Mouse (Mus musculus): ENCODE measurements at regions not wholly inside any gene's neighbourhood (a gene's known extent, or its start where the extent isn't known, plus 50 kb on each side); places are given as distances from the start of the nearest gene placed in this dataset.

- DNase-seq (ENCODE audit: inconsistent age in 2 of 2, low spot score in 1 of 2) = no peak
Observed at GRCm38 (mm10) chr2:7840612-7841011, 331.2 kb upstream of the Celf2 start.

DNA sequence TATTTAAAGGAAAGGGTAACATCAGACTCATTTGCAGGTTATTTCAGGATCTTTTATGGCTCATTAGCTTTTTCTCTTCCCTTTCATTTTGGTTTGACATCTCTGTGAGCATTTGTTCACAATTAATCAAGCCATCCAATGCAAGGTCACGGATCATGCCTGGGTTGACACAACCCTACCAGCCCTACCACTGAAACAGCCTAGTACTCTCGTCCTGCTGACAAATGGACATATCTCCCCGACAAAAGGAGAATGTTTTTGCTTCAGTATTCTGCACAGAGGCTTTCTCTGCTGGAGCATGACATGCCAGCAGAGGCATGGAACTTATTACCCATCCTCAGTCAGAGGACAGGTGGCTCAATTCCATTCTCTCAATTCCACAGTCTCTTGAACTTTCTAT is 328.5 kb upstream of the Celf2 start:
- DNase-seq (ENCODE audit: inconsistent age in 2 of 2, low spot score in 1 of 2) = no peak

DNA sequence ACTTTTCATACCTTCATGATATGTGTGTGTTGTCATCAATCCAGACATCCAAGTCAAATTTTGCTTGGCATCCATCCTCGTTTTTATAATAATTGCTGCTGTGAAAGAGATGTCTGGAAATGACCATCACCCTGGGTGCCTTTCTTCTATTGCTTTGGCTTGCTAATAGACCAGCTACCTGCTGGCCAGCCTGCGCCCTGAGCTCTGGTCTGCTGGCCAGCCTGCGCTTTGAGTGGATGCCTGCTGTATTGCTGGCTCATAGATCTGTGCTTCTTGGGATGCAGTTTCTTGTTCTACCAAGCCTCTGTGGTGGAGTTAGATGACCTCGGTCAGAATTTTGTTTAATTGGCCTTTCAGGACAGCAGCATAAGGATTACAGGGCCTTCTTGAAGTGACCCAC is 321.9 kb upstream of the Celf2 start:
- DNase-seq (ENCODE audit: inconsistent age in 2 of 2, low spot score in 1 of 2) = no peak

DNA sequence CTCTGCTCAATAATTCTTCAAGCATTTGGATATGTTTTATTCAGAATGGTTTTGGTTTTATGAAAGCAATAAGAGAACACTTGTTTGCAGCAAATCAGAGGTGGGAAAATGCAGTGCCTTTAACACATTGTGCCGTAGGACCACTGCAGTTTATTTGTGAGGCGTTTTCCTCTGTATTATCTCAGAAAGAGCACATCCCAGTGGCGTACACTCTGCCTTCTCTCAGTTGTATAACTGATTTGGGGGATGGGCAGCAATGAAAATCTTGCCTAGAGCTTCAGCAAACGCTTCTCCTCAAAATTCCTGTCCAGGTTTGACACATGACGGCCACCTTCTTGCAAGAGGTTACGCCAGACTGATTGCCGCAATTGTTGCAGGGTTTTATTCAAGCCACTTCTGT is 316.9 kb upstream of the Celf2 start:
- no peak for DNase-seq (ENCODE audit: inconsistent age in 2 of 2, low spot score in 1 of 2)

- no peak for DNase-seq (ENCODE audit: inconsistent age in 2 of 2, low spot score in 1 of 2)
Observed at GRCm38 (mm10) chr2:7796415-7796814, 287.1 kb upstream of the Celf2 start.

GRCm38 (mm10) chr2:7792456-7793145 is 283.2 kb upstream of the Celf2 start:
- DNase-seq (ENCODE audit: inconsistent age in 2 of 2, low spot score in 1 of 2) = no peak

GRCm38 (mm10) chr2:7778610-7779009 is 269.2 kb upstream of the Celf2 start:
- DNase-seq (ENCODE audit: inconsistent age in 2 of 2, low spot score in 1 of 2) = no peak

DNA sequence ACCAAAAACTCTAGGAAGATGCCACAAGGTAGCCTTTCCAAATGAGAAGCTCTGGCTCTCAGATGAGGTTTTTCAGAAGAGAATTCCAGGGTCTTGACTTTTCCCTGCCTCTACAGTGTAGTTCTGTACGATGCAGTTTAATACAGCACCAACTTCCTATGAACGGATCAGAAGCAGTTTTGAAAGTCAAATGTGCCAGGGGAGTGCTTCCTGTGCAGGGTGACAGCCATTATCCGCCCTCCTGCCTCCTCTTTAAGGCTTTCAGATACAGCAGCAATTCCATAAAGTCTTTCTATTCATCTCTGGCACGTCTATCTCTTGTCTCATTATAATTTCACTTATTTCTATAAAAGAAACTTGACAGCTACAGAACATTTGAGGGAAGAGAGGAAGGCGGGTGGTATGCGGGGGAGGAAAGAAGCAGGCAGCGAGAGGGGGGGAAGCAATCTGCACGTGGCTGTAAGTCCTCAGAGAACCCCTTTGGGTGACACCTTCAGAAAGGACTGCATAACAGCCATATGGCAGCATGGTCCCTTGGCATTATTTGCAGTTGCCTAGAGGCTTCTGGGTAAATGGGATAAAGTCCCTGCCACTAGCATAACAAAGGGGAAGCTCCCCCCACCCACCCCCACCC is 224.9 kb upstream of the Celf2 start:
- no peak for DNase-seq (ENCODE audit: inconsistent age in 2 of 2, low spot score in 1 of 2)

DNA sequence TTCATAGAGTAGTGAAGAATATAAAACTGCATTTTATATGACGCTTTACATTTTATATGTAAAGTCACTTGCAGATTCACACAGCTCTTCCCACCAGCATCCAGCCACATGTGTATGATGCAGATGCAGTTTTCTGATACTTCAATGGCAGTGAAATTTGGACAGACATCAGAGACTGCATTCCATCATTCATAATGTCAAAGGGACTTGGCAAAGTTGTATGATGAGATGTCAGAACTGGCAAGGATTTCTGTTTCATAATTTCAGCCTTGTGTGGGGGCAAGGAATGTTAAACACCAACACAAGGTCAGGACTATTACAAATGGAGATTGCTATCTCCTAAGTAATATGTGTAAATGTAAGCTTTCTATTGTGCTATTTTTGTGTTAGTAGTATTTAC is 221.6 kb upstream of the Celf2 start:
- DNase-seq (ENCODE audit: inconsistent age in 2 of 2, low spot score in 1 of 2) = peak in 1 of 2 experiments; percentile 30

DNA sequence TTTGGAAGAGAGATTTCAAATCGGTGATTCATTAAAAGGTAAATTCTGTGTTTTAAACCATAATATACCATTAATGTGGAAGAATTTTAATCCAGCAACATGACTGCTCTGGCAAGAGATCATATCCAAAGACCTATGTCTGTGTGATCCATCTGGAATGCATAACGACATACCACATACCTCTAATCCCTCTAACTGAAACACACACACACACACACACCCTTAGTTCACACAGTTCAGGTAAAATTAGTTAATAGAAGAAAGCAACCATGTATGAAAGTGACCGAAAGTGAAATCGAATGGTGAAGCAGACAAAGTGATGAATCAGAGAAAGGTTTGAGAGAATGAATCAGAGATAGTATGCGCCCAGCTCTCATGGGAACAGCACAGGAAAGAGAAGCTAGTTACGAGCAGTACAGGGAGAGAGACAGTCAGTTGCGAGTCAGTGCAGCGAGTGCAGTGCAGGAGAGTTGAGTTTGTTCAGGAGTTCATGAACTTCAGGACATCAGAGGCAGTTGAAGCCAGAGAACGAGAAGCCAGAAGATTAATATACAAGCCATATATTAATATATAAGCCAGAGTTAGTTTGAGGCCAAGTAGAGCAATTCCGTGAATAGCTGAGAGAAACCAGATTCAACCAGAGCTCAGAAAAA is 213.0 kb upstream of the Celf2 start:
- no peak for DNase-seq (ENCODE audit: inconsistent age in 2 of 2, low spot score in 1 of 2)

DNA sequence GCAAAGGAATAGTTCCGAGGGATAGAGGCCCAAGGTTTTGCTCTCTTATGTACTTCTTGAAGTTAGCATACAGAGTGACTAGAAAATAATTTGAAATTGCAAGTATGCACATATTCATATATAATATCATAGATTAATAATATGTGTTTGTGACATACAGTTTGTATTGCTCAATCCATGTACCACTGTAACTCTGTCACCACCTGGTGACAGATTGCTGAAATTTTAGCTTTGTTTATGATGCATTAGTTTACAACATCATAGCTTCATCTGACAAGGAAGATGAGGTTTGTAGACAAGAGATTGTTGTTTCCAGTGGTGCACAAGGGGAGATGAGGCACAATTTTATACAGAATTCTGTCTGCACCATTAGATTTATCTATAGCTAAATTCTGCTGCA is 201.7 kb upstream of the Celf2 start:
- DNase-seq (ENCODE audit: inconsistent age in 2 of 2, low spot score in 1 of 2) = no peak

GRCm38 (mm10) chr2:7710476-7710875 is 201.1 kb upstream of the Celf2 start:
- no peak for DNase-seq (ENCODE audit: inconsistent age in 2 of 2, low spot score in 1 of 2)

- no peak for DNase-seq (ENCODE audit: inconsistent age in 2 of 2, low spot score in 1 of 2)
Observed at GRCm38 (mm10) chr2:7683355-7683754, 174.0 kb upstream of the Celf2 start.

DNA sequence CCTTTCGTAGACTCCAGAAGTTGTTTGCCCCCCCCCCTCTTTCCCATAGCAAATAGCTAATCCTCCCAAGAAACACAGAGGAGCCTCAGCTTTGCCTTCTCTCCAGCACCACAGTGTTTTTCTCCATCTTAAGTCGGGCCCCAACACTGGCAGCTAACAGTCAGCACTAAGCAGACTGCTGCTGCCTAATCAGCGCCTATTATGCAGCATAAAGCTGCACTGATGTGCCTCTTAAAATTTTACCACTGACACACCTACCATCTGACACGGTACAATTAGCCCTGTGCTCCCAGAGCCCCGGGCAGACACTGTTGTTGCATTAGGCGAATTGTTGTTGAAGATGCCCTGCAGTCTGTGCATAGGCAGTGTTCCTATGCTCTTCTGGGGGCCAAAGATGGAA is 131.5 kb upstream of the Celf2 start:
- no peak for DNase-seq (ENCODE audit: inconsistent age in 2 of 2, low spot score in 1 of 2)

DNA sequence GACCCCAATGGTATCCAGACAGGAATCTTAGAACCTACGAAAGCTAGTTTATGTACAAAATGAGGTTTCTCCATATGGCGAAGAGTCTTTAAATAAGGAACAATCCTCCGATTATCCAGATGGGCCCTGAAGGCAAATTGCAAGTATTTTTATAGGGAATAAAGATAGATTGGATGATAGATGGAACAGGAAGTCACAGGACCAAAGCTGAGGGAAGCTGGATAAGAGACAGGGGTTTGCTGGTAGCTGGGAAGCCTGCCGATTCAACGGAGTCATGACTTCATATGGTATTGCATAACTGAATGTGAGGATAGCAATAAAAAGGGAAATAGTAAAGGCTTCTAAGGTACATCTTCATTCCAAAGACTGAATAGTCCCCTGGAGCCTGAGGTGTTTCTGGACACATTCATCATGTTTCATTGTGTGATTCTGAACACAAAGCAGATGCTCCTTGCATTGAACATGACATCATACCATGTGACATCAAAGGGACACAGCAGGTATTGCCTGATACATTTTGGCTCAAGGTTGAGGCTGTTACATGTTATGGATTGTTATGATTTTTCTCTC is 113.4 kb upstream of the Celf2 start:
- no peak for DNase-seq (ENCODE audit: inconsistent age in 2 of 2, low spot score in 1 of 2)

DNA sequence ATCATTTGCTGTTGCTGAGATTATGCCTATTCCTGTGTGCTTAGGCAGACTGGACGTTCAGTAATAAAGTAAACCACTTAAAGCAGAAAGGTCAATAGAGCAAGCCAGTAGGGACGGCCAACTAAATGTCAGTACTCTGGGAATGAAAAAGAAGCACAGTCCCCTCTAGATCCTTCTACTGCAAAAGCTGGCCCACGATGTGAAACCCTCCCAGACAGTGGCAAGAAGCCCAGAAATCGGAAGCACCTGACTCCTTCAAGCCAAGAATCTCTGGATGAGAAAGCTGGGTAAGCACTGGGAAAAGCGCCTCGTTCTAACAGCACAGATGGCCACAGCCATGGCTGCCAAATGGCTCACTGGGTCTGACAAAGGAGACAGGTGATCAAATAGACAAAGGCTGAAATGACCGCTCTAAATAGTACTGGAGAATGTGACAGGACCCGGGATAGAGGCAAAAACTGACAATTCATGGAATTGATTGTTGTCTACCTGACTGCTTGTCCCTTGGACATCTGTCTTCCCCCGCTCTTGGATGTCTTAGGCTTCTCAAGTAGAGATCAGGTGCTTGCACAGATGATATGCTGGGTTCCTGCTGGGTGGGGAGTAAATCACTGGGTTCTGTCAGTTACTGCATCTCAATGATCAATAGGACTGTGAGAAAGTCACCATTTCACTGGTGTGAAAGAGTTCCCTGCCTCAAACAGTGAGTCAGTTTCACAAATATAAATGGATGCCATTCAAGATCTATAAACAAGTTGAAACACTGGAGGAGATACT is 110.7 kb upstream of the Celf2 start:
- no peak for DNase-seq (ENCODE audit: inconsistent age in 2 of 2, low spot score in 1 of 2)

DNA sequence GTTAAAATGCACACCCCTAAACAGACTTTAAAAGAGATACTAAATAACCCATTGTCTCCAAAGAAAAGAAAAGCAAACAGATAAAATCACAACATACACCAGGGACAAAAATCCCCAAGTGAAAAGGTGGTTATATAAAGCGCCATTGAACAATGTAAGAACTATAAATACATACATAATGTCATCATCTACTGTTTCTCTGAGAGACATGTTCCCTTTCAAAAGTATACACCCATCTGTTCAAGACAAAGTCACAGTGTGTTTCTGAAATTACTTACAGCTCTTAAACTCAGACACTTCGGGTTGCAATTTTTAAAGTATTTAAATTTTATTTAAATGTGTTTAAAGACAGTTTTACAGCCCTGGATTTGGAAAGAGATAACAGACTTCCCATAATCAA is 68.8 kb upstream of the Celf2 start:
- DNase-seq (ENCODE audit: inconsistent age in 2 of 2, low spot score in 1 of 2) = no peak
